Mouse (Mus musculus) embryonic facial prominence, embryonic 14.5 days (tissue): ENCODE data around the gene Dedd2. TPM values are rescaled to one million over a fixed set of nuclear protein-coding genes. Genes with fewer than 3 reads are reported as not detected.

Source experiments
- ATAC-seq: fragments of 200-750 bp; cut with Nextera tagmentation; 2 replicates; pipeline ENCODE4 v1.8.0; 2017; ENCODE audit warnings: low read depth, moderate number of reproducible peaks, moderate TSS enrichment
- DNase-seq: peaks from one replicate; pipeline ENCODE4 v3.0.0-alpha.2; 2015; ENCODE audit warnings: low spot score
- H3K27ac ChIP-seq: fragments of 300-500 bp; sonication (generic); replicated peaks from 2 replicates; pipeline ENCODE4 v1.5.1; 2014; ENCODE audit warnings: low read depth, mild to moderate bottlenecking, low read length, moderate library complexity
- H3K27me3 ChIP-seq: fragments of 300-500 bp; sonication (generic); replicated peaks from 2 replicates; pipeline ENCODE4 v1.6.1; 2014; ENCODE audit warnings: low read length; ENCODE audit not compliant: control insufficient read depth, insufficient read depth
- H3K36me3 ChIP-seq: fragments of 300-500 bp; sonication (generic); 2 replicates; pipeline ENCODE4 v1.6.1; 2014; ENCODE audit warnings: low read length, mixed read lengths; ENCODE audit not compliant: control insufficient read depth, insufficient read depth
- H3K4me1 ChIP-seq: fragments of 300-500 bp; sonication (generic); 2 replicates; pipeline ENCODE4 v1.6.1; 2014; ENCODE audit warnings: antibody characterized with exemption, low read length; ENCODE audit not compliant: control insufficient read depth, insufficient read depth
- H3K4me2 ChIP-seq: fragments of 300-500 bp; sonication (generic); 2 replicates; pipeline ENCODE4 v1.6.1; 2014; ENCODE audit warnings: low read depth, mild to moderate bottlenecking, low read length, moderate library complexity, mixed read lengths
- H3K4me3 ChIP-seq: fragments of 300-500 bp; sonication (generic); 2 replicates; pipeline ENCODE4 v1.5.1; 2014; ENCODE audit warnings: low read depth, mild to moderate bottlenecking, low read length
- H3K9ac ChIP-seq: fragments of 300-500 bp; sonication (generic); 2 replicates; pipeline ENCODE4 v1.6.1; 2014; ENCODE audit warnings: low read depth, mild to moderate bottlenecking, low read length, moderate library complexity, mixed read lengths
- H3K9me3 ChIP-seq: fragments of 300-500 bp; sonication (generic); 2 replicates; pipeline ENCODE4 v1.6.1; 2016; ENCODE audit warnings: low read length; ENCODE audit not compliant: control insufficient read depth
- WGBS: fragments of 180-500 bp; shearing (Covaris S2); extraction: QIAGEN DNeasy Blood & Tissue Kit; methylation state at CpG from one replicate; pipeline ENCODE4 v1.1.7; 2014; 5-methylcytosine and 5-hydroxymethylcytosine counted together
- polyA plus RNA-seq: library from polyadenylated mRNA; unstranded; fragments of >200 nt; fragmentation: Nextera tagmentation; extraction: Ambion mirVana; gene quantifications from 2 replicates; pipeline ENCODE4 v1.2.1, GENCODE M21; 2014

The Dedd2 gene
- polyA plus RNA-seq, 1 experiment from 2014 or later = 9.4 TPM

GRCm38 (mm10) chr7:25156158-25156648 is 64.2 kb downstream of the Dedd2 start:
- ATAC-seq (no peak), DNase-seq (no peak)
- Histone ChIP-seq H3K4me3 (no peak overlapping the region), H3K4me1 (peaks cover 14% of the 10 kb centered on the region), H3K27ac (no peak overlapping the region), H3K27me3 (peaks cover 9% of the 10 kb centered on the region; the same call in 1 of the 2 replicates), H3K9me3 (no peaks in the 10 kb centered on the region), H3K36me3 (no peaks in the 10 kb centered on the region), H3K4me2 (peak overlapping the region; percentile 23), H3K9ac (no peak overlapping the region)
- WGBS = 27% methylated on average over 12 of the region's 14 CpGs

- Histone ChIP-seq H3K27me3 (peaks cover 11% of the 10 kb centered on the region), H3K4me3 (no peak overlapping the region), H3K9me3 (no peaks in the 10 kb centered on the region), H3K4me2 (peak overlapping the region; percentile 23), H3K36me3 (no peaks in the 10 kb centered on the region), H3K9ac (no peak overlapping the region), H3K4me1 (peaks cover 19% of the 10 kb centered on the region), H3K27ac (no peak overlapping the region)
- DNase-seq = peak; percentile 61
- 7% methylated on average over 17 of the region's 17 CpGs for WGBS
- peak; percentile 62 for ATAC-seq
Measured at GRCm38 (mm10) chr7:25155469-25156157, 64.8 kb downstream of the Dedd2 start.

DNA sequence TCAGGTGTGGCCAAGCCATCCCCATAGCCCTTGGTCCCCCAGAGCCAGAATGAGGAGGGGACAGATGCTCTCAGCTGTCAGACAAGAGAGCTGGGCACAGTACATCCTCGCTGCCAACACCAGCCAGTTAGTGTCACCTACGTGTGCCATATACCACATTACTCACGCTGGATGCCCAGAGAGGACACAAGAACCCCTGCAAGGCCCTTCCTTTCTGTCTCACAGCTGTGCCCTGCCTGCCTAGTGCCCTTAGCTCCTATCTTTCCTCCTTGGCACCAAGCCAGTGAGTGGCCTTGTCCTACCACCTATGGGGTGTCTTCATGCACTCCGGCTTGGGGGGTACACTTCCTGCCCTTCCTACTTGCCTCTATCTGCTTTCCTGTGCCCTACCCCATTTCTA is 65.8 kb downstream of the Dedd2 start:
- H3K4me1 ChIP-seq = peaks cover 19% of the 10 kb centered on the region
- ATAC-seq = no peak
- WGBS = 64% methylated on average over 4 of the region's 4 CpGs

DNA sequence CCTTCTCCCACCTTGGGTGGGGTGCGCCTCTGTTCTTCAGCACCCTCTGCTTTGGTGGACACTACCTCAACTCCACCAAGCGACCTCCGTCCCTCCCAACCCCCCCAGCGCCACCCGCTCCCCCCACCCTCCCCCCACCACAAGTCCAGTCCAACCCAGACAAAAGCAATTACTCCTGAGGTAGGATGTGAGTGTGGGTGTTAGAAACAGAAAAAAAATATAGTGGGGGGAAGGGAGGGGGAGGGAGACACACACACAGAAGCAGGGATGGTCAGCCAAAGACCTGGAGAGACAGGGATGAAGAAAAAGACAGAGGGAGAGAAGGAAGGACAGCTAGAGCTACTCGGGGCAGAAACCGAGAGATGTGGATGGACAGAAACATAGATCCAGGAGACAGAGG is 66.6 kb downstream of the Dedd2 start:
- H3K27me3 ChIP-seq = peaks cover 28% of the 10 kb centered on the region

More for the DNA sequence above, 65.8 kb downstream of the Dedd2 start:
- Histone ChIP-seq H3K36me3 (no peaks in the 10 kb centered on the region), H3K27ac (no peak overlapping the region), H3K9ac (no peak overlapping the region), H3K9me3 (no peaks in the 10 kb centered on the region), H3K4me3 (no peak overlapping the region), H3K4me2 (no peak overlapping the region), H3K27me3 (peaks cover 20% of the 10 kb centered on the region)
- DNase-seq = no peak

GRCm38 (mm10) chr7:25151916-25152556 is 68.4 kb downstream of the Dedd2 start:
- no peak overlapping the region for H3K4me2 ChIP-seq
- H3K27me3 ChIP-seq = peaks cover 29% of the 10 kb centered on the region
- H3K4me1 ChIP-seq = peaks cover 19% of the 10 kb centered on the region
- no peak overlapping the region for H3K4me3 ChIP-seq
- no peak for ATAC-seq
- no peak overlapping the region for H3K27ac ChIP-seq
- no peaks in the 10 kb centered on the region for H3K36me3 ChIP-seq
- WGBS = 47% methylated on average over 6 of the region's 10 CpGs
- no peak for DNase-seq
- no peaks in the 10 kb centered on the region for H3K9me3 ChIP-seq
- H3K9ac ChIP-seq = no peak overlapping the region

More for the DNA sequence above, 66.6 kb downstream of the Dedd2 start:
- H3K4me3 ChIP-seq = no peak overlapping the region
- no peak overlapping the region for H3K27ac ChIP-seq
- H3K36me3 ChIP-seq = no peaks in the 10 kb centered on the region
- no peak overlapping the region for H3K4me2 ChIP-seq
- H3K9ac ChIP-seq = no peak overlapping the region
- no peak for DNase-seq
- no peaks in the 10 kb centered on the region for H3K9me3 ChIP-seq
- 46% methylated on average over 7 of the region's 7 CpGs for WGBS
- H3K4me1 ChIP-seq = peaks cover 19% of the 10 kb centered on the region
- no peak for ATAC-seq

GRCm38 (mm10) chr7:25151009-25151408 is 69.4 kb downstream of the Dedd2 start:
- DNase-seq (peak; percentile 53), ATAC-seq (peak; percentile 64; the same call in 1 of the 2 replicates)
- 8% methylated on average over 7 of the region's 7 CpGs for WGBS
- no peak overlapping the region for H3K9ac ChIP-seq
- H3K27ac ChIP-seq = no peak overlapping the region
- no peaks in the 10 kb centered on the region for H3K9me3 ChIP-seq
- no peaks in the 10 kb centered on the region for H3K36me3 ChIP-seq
- H3K4me1 ChIP-seq = peaks cover 16% of the 10 kb centered on the region
- H3K4me2 ChIP-seq = no peak overlapping the region
- H3K27me3 ChIP-seq = peaks cover 28% of the 10 kb centered on the region
- no peak overlapping the region for H3K4me3 ChIP-seq

- Histone ChIP-seq H3K4me3 (no peak overlapping the region), H3K4me2 (0 out of 2 replicates have a peak overlapping the region, but pooled peaks have one; percentile 18), H3K27me3 (peaks cover 25% of the 10 kb centered on the region), H3K9me3 (no peaks in the 10 kb centered on the region), H3K9ac (no peak overlapping the region), H3K36me3 (no peaks in the 10 kb centered on the region), H3K27ac (no peak overlapping the region), H3K4me1 (peaks cover 9% of the 10 kb centered on the region)
- DNase-seq = no peak
- ATAC-seq = peak; percentile 38; the same call in 1 of the 2 replicates
- 2% methylated on average over 9 of the region's 18 CpGs for WGBS
Measured at GRCm38 (mm10) chr7:25150151-25150663, 70.2 kb downstream of the Dedd2 start.
